Mouse (Mus musculus): ENCODE data around the gene Ptpn22.

DNA sequence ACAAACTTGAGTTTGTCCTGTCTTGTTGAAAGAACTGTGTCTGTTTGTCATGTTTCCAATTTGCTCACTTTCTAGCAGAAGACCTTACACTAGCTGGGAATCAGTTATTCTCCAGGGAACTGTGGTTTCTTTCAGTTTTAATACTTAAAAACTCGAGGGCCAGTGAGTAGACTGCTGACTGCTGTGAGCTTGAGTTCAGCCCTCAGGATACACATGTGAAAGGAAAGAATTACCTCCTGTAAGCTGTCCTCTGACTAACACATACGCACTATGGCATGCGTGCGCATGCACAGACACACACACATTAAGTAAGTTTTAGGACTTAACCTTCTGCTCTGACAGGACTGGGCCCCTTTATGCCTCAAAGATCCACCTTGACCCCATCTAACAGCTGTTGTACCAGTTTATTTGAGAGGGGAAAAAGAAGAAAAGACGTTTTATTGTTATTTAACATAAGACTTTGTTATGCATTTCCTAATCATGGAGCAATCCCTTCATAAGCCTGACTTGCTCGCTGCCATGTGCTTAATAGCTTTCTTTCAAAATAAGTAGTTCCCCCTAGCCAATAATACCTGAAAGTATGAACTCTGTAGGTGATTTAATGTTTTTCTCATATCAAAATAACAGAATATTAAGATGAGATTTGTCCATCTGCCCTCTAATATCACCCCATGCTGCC, 24.2 kb upstream of the Ptpn22 start:
- TF ChIP-seq CTCF (conservative IDR thresholded peaks at IDR 0.05 in 1 of 2, IDR thresholded peaks at IDR 0.05 in 1 of 2; ENCODE audit: low read depth in 2 of 2, low read length in 2 of 2) (no peak), EP300 (IDR thresholded peaks at IDR 0.05; ENCODE audit: low read length) (peak; percentile 73), POLR2A (IDR thresholded peaks at IDR 0.05; ENCODE audit: low read depth, low read length) (no peak), RAD21 (IDR thresholded peaks at IDR 0.05; ENCODE audit: low read depth, low read length) (no peak), MXI1 (IDR thresholded peaks at IDR 0.05; ENCODE audit: low read depth, low read length) (no peak; the same call in 1 of the 2 replicates)

All from CH12.LX (cell line).